Mouse (Mus musculus) spleen, adult 2 months (tissue): ENCODE data around the gene Lbhd2. TPM values are rescaled to one million over a fixed set of nuclear protein-coding genes. Genes with fewer than 3 reads are reported as not detected.

Experiments
- DNase-seq, 2 experiments: peaks; one replicate each; pipeline versions ENCODE4 v3.0.0 to v3.0.0-alpha.2; 2012 to 2021; ENCODE audit warnings: low spot score in 2 of 2, low read depth in 1 of 2
- H3K27ac ChIP-seq: fragments of 200-500 bp; 2 replicates; pipeline ENCODE4 v1.5.1; 2012; ENCODE audit warnings: low read length, inconsistent platforms; ENCODE audit not compliant: insufficient read depth
- H3K27me3 ChIP-seq: fragments of 200-500 bp; 2 replicates; pipeline ENCODE4 v1.6.1; 2012; ENCODE audit warnings: mild to moderate bottlenecking, moderate library complexity, low read length, inconsistent platforms; ENCODE audit not compliant: control insufficient read depth, insufficient read depth
- H3K36me3 ChIP-seq: fragments of 200-500 bp; 2 replicates; pipeline ENCODE4 v1.6.1; 2012; ENCODE audit warnings: mild to moderate bottlenecking, low read length, inconsistent platforms; ENCODE audit not compliant: control insufficient read depth, insufficient read depth
- H3K4me1 ChIP-seq: fragments of 200-500 bp; 2 replicates; pipeline ENCODE4 v1.6.1; 2011; ENCODE audit warnings: inconsistent platforms; ENCODE audit not compliant: control insufficient read depth, insufficient read depth, insufficient read length
- H3K4me3 ChIP-seq: fragments of 200-500 bp; 2 replicates; pipeline ENCODE4 v1.5.1; 2011; ENCODE audit warnings: mild to moderate bottlenecking, inconsistent platforms; ENCODE audit not compliant: insufficient read depth, insufficient read length; ENCODE audit errors: extremely low read depth
- CTCF ChIP-seq: fragments of 200-500 bp; IDR thresholded peaks from 2 replicates; pipeline ENCODE4 v1.5.1; 2011; ENCODE audit warnings: mild to moderate bottlenecking, inconsistent platforms; ENCODE audit not compliant: insufficient read depth, insufficient read length, insufficient replicate concordance; ENCODE audit errors: extremely low read depth
- POLR2A ChIP-seq: fragments of 200-500 bp; IDR thresholded peaks from 2 replicates; pipeline ENCODE4 v1.6.1; 2011; ENCODE audit warnings: low read depth, low read length, inconsistent platforms
- WGBS: fragments of 180-500 bp; shearing (Covaris S2); methylation state at CpG from one replicate; pipeline ENCODE4 v1.1.7; 2018; 5-methylcytosine and 5-hydroxymethylcytosine counted together
- polyA plus RNA-seq: library from polyadenylated mRNA; depleted of rRNA; stranded (reverse); fragments of >200 nt; gene quantifications from 2 replicates; pipeline ENCODE4 v1.2.3, GENCODE M21; 2012

Lbhd2 gene
- polyA plus RNA-seq, 1 experiment: 2.0 TPM

DNA sequence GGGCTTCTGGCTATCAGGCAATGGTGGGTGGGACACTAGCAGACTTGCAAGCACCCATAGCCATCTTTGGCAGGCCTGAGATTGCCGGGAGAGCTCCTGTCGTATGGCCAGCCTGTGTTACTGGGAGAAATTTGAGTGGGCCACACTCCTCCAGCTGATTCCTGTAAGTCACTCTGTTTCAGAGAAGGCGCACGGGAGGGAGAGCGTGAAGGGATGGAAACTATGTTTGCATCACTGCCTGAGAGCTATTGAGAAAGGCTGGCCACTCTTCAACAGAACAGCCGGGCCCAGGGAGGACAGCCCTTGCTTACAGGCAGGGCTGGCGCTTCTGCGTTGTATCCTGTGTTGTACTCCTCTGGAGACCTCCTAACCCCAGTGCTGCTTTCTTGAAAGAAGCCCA, 30.0 kb downstream of the Lbhd2 start:
- no peak for TF ChIP-seq POLR2A
- Histone ChIP-seq H3K4me3 (no peak overlapping the region), H3K36me3 (no peaks in the 10 kb centered on the region), H3K4me1 (no peaks in the 10 kb centered on the region; the same call in 1 of the 2 replicates), H3K27me3 (no peaks in the 10 kb centered on the region), H3K27ac (peak overlapping the region; percentile 57)
- no peak for DNase-seq
- 73% methylated on average over 8 of the region's 8 CpGs for whole genome bisulfite sequencing

DNA sequence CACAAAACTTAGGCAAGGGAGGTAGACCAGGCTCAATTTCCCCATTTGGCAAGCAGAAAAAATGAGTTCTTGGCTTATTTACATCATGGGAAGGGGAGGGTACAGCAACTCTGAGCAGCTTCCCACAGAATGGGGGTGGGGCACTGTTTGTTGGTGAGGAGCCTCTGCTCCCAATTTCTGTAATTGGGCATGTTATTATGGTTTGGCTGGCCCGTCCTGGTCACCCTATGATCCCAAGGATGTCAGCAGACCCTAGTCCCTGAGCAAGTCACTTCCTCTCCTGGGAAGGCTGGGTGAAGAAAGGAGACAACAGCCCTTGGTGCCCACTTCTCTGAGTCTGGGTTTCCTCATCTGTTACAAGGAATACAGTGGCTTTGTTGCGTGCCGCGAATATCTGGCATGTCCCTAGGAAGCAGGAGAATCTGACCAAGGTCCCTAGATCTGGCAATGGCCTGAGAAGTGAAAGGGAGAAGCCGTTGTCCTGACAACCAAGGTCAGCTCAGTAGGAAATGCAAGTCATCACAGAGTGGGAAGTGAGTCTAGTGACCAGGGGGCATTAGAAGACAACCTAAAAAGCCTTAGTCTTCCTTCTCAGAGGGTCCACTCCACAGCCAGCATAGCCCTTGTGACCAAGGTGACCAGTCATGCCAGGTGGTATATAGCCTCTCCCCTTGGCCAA, 30.8 kb downstream of the Lbhd2 start:
- Histone ChIP-seq H3K4me1 (no peaks in the 10 kb centered on the region; the same call in 1 of the 2 replicates), H3K27me3 (no peaks in the 10 kb centered on the region), H3K4me3 (no peak overlapping the region), H3K36me3 (no peaks in the 10 kb centered on the region), H3K27ac (peak overlapping the region; percentile 57)
- 21% methylated on average over 5 of the region's 5 CpGs for WGBS
- no peak for TF ChIP-seq CTCF
- no peak for TF ChIP-seq POLR2A
- DNase-seq: no peak

DNA sequence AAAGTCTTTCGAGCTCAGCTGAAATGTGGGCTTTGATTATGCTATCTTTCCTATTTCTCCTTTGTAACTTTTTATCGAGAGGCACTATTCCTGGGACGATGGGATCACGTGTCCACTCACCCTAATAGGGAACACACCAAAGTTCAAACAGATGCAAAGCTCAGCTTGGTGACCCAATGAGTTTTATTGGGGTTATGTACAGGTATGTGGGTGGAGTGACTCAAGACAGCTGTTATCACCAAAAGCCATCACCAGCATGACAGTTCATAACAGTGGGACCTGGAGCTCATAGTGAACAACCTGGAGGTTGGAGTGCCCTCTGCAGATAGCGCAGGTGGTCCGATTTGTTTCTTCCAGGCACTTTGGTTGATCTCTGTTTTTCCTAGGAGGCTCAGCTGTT, 32.2 kb downstream of the Lbhd2 start:
- Histone ChIP-seq H3K36me3 (no peaks in the 10 kb centered on the region), H3K4me3 (no peak overlapping the region), H3K4me1 (no peaks in the 10 kb centered on the region; the same call in 1 of the 2 replicates), H3K27ac (no peak overlapping the region), H3K27me3 (0 out of 2 replicates have a peak, but pooled peaks cover 1% of the 10 kb centered on the region)
- DNase-seq: no peak
- WGBS: 86% methylated on average over 6 of the region's 6 CpGs
- TF ChIP-seq CTCF (no peak), POLR2A (no peak)

DNA sequence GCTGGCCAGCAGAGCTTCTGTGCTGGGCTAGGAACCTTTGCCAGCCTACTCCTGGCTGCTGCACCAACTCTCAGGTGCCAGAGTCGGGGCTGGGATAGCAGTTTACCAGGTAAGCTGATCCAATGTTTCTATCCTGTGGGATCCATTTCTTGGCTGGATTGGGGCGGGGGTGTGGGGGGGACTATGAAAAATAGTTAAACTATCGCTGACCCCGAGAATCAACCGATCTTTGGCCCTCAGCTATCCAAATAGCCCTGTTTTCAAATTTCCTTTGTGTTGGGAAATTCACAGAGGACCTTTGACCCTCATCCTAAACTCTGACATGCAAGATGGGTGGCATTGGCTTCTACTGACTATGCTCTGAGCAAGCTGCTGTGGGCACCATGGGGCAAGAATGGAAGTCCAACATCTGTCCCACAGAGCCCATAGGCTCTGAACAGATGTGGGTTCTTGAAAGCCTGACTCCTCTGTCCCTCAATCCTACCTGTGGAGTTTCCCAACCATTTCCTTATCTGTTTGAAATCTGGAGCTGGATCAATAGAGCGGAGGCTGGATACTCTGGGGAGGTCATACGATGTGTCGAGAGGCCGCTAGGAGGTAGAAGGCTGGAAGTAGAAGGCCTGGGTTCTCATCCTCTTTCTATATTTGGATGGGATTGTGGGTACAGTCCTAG, 34.2 kb downstream of the Lbhd2 start:
- Histone ChIP-seq H3K4me3 (no peak overlapping the region), H3K4me1 (no peaks in the 10 kb centered on the region), H3K27ac (no peak overlapping the region), H3K36me3 (no peaks in the 10 kb centered on the region), H3K27me3 (peaks cover 1% of the 10 kb centered on the region; the same call in 1 of the 2 replicates)
- no peak for DNase-seq
- 92% methylated on average over 9 of the region's 9 CpGs for WGBS
- TF ChIP-seq CTCF (no peak), POLR2A (no peak)

DNA sequence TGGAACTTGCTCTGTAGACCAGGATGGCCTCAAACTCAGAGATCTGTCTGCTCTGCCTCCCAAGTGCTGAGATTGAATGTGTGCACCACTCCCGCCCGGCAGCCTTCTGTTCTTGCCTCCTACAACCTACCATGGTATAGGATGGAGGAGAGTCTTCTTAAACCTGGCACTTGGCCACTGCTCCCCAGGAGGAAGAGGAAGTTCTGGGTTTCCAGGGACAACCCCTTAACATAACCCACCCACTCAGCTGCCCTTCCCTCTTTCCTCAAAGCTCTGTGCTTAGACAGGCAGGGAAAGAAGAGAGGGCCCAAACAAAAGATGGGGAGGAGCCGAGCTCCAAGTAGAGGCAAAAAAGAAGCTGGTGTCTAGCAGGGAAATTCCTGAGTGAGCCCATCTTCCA, 34.9 kb downstream of the Lbhd2 start:
- Histone ChIP-seq H3K27ac (peak overlapping the region; percentile 6; the same call in 1 of the 2 replicates), H3K27me3 (peaks cover 1% of the 10 kb centered on the region; the same call in 1 of the 2 replicates), H3K4me1 (no peaks in the 10 kb centered on the region), H3K4me3 (no peak overlapping the region), H3K36me3 (no peaks in the 10 kb centered on the region)
- DNase-seq: no peak
- WGBS: 71% methylated on average over 3 of the region's 3 CpGs
- TF ChIP-seq CTCF: no peak

DNA sequence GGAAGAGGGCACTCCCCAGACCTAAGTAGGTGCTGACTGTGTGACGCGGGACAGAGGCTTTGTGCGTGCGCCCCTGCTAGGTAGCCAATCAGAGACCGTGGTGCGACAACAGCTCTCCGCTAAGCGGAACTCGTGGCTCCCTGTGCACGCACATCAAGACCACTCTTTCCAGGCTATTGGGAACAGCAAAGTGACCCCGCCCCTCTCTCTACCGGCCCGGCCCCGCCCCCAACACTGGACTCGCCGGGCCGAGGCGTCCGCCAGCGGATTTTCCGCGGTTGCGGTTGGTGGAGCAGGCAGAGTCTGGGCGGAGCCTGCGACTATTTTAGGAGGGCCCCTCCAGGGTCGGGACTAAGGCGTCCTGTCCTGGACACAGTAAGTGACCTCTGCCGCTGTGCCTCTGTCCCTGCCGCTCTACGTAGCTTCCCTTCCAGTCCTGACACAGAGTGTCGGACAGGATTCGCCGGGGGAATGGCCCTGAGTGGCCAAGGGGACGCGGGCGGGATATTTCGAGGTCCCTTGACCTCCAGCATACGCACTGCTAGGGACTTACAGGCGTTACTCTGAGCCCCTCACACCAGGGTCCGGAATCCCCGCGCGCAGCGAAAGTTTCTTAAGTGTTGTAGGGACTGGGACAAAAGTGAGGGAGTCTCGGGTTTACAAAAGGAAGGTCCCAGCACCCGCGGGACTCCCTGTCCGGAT, 35.9 kb downstream of the Lbhd2 start, which contains the start of gene Tnfaip2:
Tnfaip2 (plus strand) TSS at position 161 of the 702 bp plus-strand sequence.
- peaks cover 1% of the 10 kb centered on the region; the same call in 1 of the 2 replicates for H3K27me3 ChIP-seq
- no peaks in the 10 kb centered on the region for H3K36me3 ChIP-seq
- peak in 1 of 2 experiments; percentile 18 for DNase-seq
- H3K4me1 ChIP-seq: no peaks in the 10 kb centered on the region
- 3% methylated on average over 48 of the region's 48 CpGs for WGBS
- H3K4me3 ChIP-seq: peak within 1 kb of the TSS; percentile 39
- H3K27ac ChIP-seq: peak within 1 kb of the TSS; percentile 51
- TF ChIP-seq POLR2A (peak; percentile 69), CTCF (no peak)
